Mouse (Mus musculus): ENCODE data around the gene Ube2m. TPM values are rescaled to one million over a fixed set of nuclear protein-coding genes. Genes with fewer than 3 reads are reported as not detected.

Gene Ube2m
- total RNA-seq (2023): 77.5 TPM

GRCm38 (mm10) chr7:13037901-13038555, at the start of gene Ube2m:
TSS of gene Ube2m (minus strand) at chr7:13038275.

GRCm38 (mm10) chr7:13054287-13055010, 16.4 kb upstream of the Ube2m start, which contains the start of gene Mzf1:
TSS of gene Mzf1 (minus strand) at chr7:13054764.

GRCm38 (mm10) chr7:13034148-13034977, 3.7 kb downstream of the Ube2m start, which contains the start of gene Chmp2a:
TSS of gene Chmp2a (minus strand) at chr7:13034807.

GRCm38 (mm10) chr7:13010005-13010908, 27.8 kb downstream of the Ube2m start, which contains the start of gene Zbtb45:
TSS of gene Zbtb45 (minus strand) at chr7:13010034.

GRCm38 (mm10) chr7:12998851-12999250, 39.2 kb downstream of the Ube2m start, which contains the start of gene Trim28:
TSS of gene Trim28 (plus strand) at chr7:12999114.

GRCm38 (mm10) chr7:12998053-12998452, 40.0 kb downstream of the Ube2m start, which contains the start of gene Slc27a5:
TSS of gene Slc27a5 (minus strand) at chr7:12998192.

Other genes with a start within 250 kb of the Ube2m start
- gene Zscan18, start 234.6 kb downstream of the Ube2m start, total RNA-seq (2023): 16.5 TPM
- gene Zfp329, start 219.4 kb downstream of the Ube2m start, total RNA-seq (2023): 9.0 TPM
- 112 TPM for gene Zfp110, start 203.5 kb downstream of the Ube2m start, total RNA-seq (2023)
- gene Zfp128, start 157.1 kb downstream of the Ube2m start, total RNA-seq (2023): 0.82 TPM
- gene Zscan22, start 140.5 kb downstream of the Ube2m start, total RNA-seq (2023): 8.8 TPM
- gene Rps5, start 116.0 kb downstream of the Ube2m start, total RNA-seq (2023): 2,676 TPM
- gene Rnf225, start 110.9 kb downstream of the Ube2m start, total RNA-seq (2023): 1.3 TPM
- gene Zfp324, start 72.4 kb downstream of the Ube2m start, total RNA-seq (2023): 1.5 TPM
- 7.4 TPM for gene Zfp446, start 60.4 kb downstream of the Ube2m start, total RNA-seq (2023)
- 0.35 TPM for gene Slc27a5, start 40.1 kb downstream of the Ube2m start, total RNA-seq (2023)
- 362 TPM for gene Trim28, start 39.2 kb downstream of the Ube2m start, total RNA-seq (2023)
- 11.5 TPM for gene Zbtb45, start 28.2 kb downstream of the Ube2m start, total RNA-seq (2023)
- gene Chmp2a, start 3.5 kb downstream of the Ube2m start, total RNA-seq (2023): 90.7 TPM
- 0.64 TPM for gene Mzf1, start 16.5 kb upstream of the Ube2m start, total RNA-seq (2023)
- not detected for gene Vmn1r85, start 56.9 kb upstream of the Ube2m start, total RNA-seq (2023)
- not detected for gene Vmn1r86, start 81.6 kb upstream of the Ube2m start, total RNA-seq (2023)
- gene Vmn1r87, start 101.9 kb upstream of the Ube2m start, total RNA-seq (2023): not detected
- gene Vmn1r88, start 121.3 kb upstream of the Ube2m start, total RNA-seq (2023): 0.09 TPM
- gene Vmn1r89, start 174.7 kb upstream of the Ube2m start, total RNA-seq (2023): not detected
- gene Lig1, start 239.0 kb upstream of the Ube2m start, total RNA-seq (2023): 19.4 TPM
- 6.4 TPM for gene Zswim9, start 240.4 kb upstream of the Ube2m start, total RNA-seq (2023)

All from CD4-positive naive resting alpha-beta T cell, adult 76 days (primary cell).